Mouse (Mus musculus) heart, embryonic 15.5 days (tissue): ENCODE measurements around the gene Kif1b. TPM values are rescaled to one million over a fixed set of nuclear protein-coding genes. Genes with fewer than 3 reads are reported as not detected.
"Not testable (repeated sequence)": the region's sequence is repeated elsewhere in the genome, so short reads cannot be mapped to it uniquely, and the experiment has no call there.

ENCODE experiments used
- ATAC-seq: fragments of 200-750 bp; cut with Nextera tagmentation; replicated peaks from 2 replicates; pipeline ENCODE4 v1.8.0; 2017; ENCODE audit warnings: low read depth, moderate TSS enrichment; ENCODE audit not compliant: insufficient number of reproducible peaks, insufficient read depth, low FRiP score
- H3K27ac ChIP-seq: fragments of 300-500 bp; sonication (generic); 2 replicates; pipeline ENCODE4 v1.5.1; 2015; ENCODE audit warnings: mild to moderate bottlenecking, inconsistent platforms
- H3K27me3 ChIP-seq: fragments of 300-500 bp; sonication (generic); 2 replicates; pipeline ENCODE4 v1.6.1; 2015; ENCODE audit warnings: inconsistent platforms
- H3K36me3 ChIP-seq: fragments of 300-500 bp; sonication (generic); 2 replicates; pipeline ENCODE4 v1.6.1; 2015; ENCODE audit warnings: mild to moderate bottlenecking, inconsistent platforms
- H3K4me1 ChIP-seq: fragments of 300-500 bp; sonication (generic); replicated peaks from 2 replicates; pipeline ENCODE4 v1.6.1; 2015; ENCODE audit warnings: inconsistent platforms
- H3K4me2 ChIP-seq: fragments of 300-500 bp; sonication (generic); 2 replicates; pipeline ENCODE4 v1.6.1; 2015; ENCODE audit warnings: inconsistent platforms, mild to moderate bottlenecking, moderate library complexity
- H3K4me3 ChIP-seq: fragments of 300-500 bp; sonication (generic); 2 replicates; pipeline ENCODE4 v1.5.1; 2015; ENCODE audit warnings: mild to moderate bottlenecking, inconsistent platforms
- H3K9ac ChIP-seq: fragments of 300-500 bp; sonication (generic); 2 replicates; pipeline ENCODE4 v1.6.1; 2015; ENCODE audit warnings: mild to moderate bottlenecking, inconsistent platforms
- H3K9me3 ChIP-seq: fragments of 300-500 bp; sonication (generic); replicated peaks from 2 replicates; pipeline ENCODE4 v1.6.1; 2016; ENCODE audit warnings: inconsistent platforms
- WGBS: fragments of 180-500 bp; shearing (Covaris S2); methylation state at CpG from one replicate; pipeline ENCODE4 v1.1.7; 2015; ENCODE audit warnings: mixed read lengths; 5-methylcytosine and 5-hydroxymethylcytosine counted together
- polyA plus RNA-seq: library from polyadenylated mRNA; unstranded; fragments of >200 nt; fragmentation: Nextera tagmentation; extraction: Ambion mirVana; gene quantifications from 2 replicates; pipeline ENCODE4 v1.2.1, GENCODE M21; 2015

Kif1b gene
- polyA plus RNA-seq, 1 experiment from 2014 or later: 42.8 TPM

DNA sequence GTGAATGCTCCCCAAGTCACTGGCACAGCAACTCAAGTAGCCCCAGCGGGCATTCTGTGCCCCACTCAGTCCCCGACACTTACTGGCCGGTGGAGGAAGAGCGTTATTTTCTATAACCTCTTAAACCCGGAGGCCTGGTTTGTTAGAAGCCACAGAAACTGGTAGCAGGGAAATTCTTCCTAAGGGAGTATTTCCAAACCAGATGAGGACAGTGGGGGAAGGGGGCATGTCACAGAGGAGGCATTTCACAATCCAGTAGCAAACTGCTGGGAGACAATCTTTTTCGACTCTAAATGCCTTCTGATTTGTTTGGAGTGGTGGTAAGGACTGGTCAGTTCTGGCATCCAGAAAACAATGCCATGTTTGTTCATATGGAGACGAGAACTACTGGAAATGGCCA is 128.3 kb downstream of the Kif1b start:
- Histone ChIP-seq H3K27ac (no peak overlapping the region), H3K36me3 (peaks cover 51% of the 10 kb centered on the region)

GRCm38 (mm10) chr4:149178328-149178727 is 129.2 kb downstream of the Kif1b start:
- H3K4me3 ChIP-seq: no peak overlapping the region
- WGBS: 79% methylated on average over 7 of the region's 7 CpGs
- H3K27me3 ChIP-seq: no peaks in the 10 kb centered on the region
- no peak overlapping the region for H3K9ac ChIP-seq
- 0 out of 2 replicates have a peak, but pooled peaks cover 3% of the 10 kb centered on the region for H3K4me1 ChIP-seq
- no peak for ATAC-seq
- no peaks in the 10 kb centered on the region for H3K9me3 ChIP-seq
- H3K36me3 ChIP-seq: peaks cover 44% of the 10 kb centered on the region
- no peak overlapping the region for H3K27ac ChIP-seq
- H3K4me2 ChIP-seq: no peak overlapping the region

More for the DNA sequence above, 128.3 kb downstream of the Kif1b start:
- Histone ChIP-seq H3K27me3 (no peaks in the 10 kb centered on the region), H3K9me3 (no peaks in the 10 kb centered on the region), H3K4me1 (no peaks in the 10 kb centered on the region), H3K4me2 (no peak overlapping the region), H3K9ac (no peak overlapping the region), H3K4me3 (no peak overlapping the region)
- 74% methylated on average over 7 of the region's 7 CpGs for WGBS
- ATAC-seq: no peak

- H3K36me3 ChIP-seq: peaks cover 31% of the 10 kb centered on the region
Measured at GRCm38 (mm10) chr4:149177046-149177445, 130.4 kb downstream of the Kif1b start.

DNA sequence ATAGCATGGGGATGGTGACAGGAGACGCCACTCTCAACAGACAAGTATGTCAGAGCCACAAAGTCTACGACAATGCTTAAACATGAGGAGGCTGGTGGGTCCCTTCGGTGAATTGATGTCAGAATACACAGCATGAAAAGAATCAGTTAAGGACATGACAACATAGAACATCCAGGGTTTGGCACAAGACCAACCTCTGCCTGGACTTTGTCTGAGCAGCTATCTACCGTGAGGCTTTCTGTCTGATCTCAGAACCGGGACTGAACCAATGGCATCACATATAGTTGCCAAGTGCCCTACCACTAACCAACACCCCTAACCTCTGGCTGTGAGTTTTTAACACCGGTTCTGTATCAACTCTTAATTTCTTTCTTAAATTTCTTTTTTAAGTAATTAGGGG is 130.8 kb downstream of the Kif1b start:
- Histone ChIP-seq H3K4me1 (peaks cover 14% of the 10 kb centered on the region), H3K4me3 (no peak overlapping the region), H3K9ac (no peak overlapping the region), H3K36me3 (peaks cover 27% of the 10 kb centered on the region), H3K27me3 (no peaks in the 10 kb centered on the region), H3K4me2 (no peak overlapping the region), H3K27ac (no peak overlapping the region), H3K9me3 (no peaks in the 10 kb centered on the region)
- WGBS: 71% methylated on average over 6 of the region's 6 CpGs
- no peak for ATAC-seq

More at GRCm38 (mm10) chr4:149177046-149177445, 130.4 kb downstream of the Kif1b start:
- Histone ChIP-seq H3K9me3 (no peaks in the 10 kb centered on the region), H3K27ac (no peak overlapping the region), H3K4me1 (peaks cover 14% of the 10 kb centered on the region), H3K4me3 (no peak overlapping the region), H3K27me3 (no peaks in the 10 kb centered on the region), H3K9ac (no peak overlapping the region), H3K4me2 (no peak overlapping the region)
- ATAC-seq: no peak
- WGBS: 61% methylated on average over 5 of the region's 5 CpGs

GRCm38 (mm10) chr4:149173661-149174060 is 133.8 kb downstream of the Kif1b start:
- 75% methylated on average over 6 of the region's 6 CpGs for WGBS
- no peaks in the 10 kb centered on the region for H3K9me3 ChIP-seq
- no peak for ATAC-seq

GRCm38 (mm10) chr4:149172666-149173065 is 134.8 kb downstream of the Kif1b start:
- H3K27me3 ChIP-seq: no peaks in the 10 kb centered on the region
- H3K9ac ChIP-seq: no peak overlapping the region
- no peaks in the 10 kb centered on the region for H3K36me3 ChIP-seq
- H3K4me2 ChIP-seq: no peak overlapping the region
- peaks cover 17% of the 10 kb centered on the region for H3K4me1 ChIP-seq
- H3K27ac ChIP-seq: peak overlapping the region; percentile 55
- ATAC-seq: peak; percentile 66
- 50% methylated on average over 2 of the region's 2 CpGs for WGBS
- H3K9me3 ChIP-seq: no peaks in the 10 kb centered on the region
- H3K4me3 ChIP-seq: no peak overlapping the region

More at GRCm38 (mm10) chr4:149173661-149174060, 133.8 kb downstream of the Kif1b start:
- Histone ChIP-seq H3K27ac (no peak overlapping the region), H3K4me1 (peaks cover 14% of the 10 kb centered on the region), H3K36me3 (no peaks in the 10 kb centered on the region), H3K9ac (no peak overlapping the region), H3K4me2 (no peak overlapping the region), H3K27me3 (no peaks in the 10 kb centered on the region), H3K4me3 (no peak overlapping the region)

GRCm38 (mm10) chr4:149172083-149172482 is 135.4 kb downstream of the Kif1b start:
- Histone ChIP-seq H3K27me3 (no peaks in the 10 kb centered on the region), H3K9ac (no peak overlapping the region), H3K9me3 (no peaks in the 10 kb centered on the region), H3K27ac (peak overlapping the region; percentile 55), H3K36me3 (no peaks in the 10 kb centered on the region), H3K4me3 (no peak overlapping the region), H3K4me1 (peaks cover 18% of the 10 kb centered on the region), H3K4me2 (no peak overlapping the region)
- ATAC-seq: no peak
- 91% methylated on average over 5 of the region's 5 CpGs for WGBS

DNA sequence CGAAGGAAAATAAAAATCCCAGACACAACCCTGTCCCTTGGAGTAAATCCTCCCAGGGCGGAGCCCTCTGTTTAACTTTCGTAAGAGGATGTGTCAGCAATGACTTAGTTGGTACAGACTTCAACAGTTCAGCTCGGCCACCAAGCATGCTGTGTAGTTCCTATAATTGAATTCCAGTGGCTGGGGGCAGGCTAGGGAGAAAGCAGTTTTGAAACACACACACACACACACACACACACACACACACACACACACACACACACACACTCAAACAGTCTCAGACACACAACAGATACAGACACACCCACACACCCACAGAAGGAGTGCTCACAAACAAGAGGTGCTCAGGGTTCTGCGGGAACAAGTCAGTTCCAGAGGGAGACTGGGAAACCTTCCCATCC is 135.9 kb downstream of the Kif1b start:
- no peaks in the 10 kb centered on the region for H3K36me3 ChIP-seq
- ATAC-seq: no peak
- no peak overlapping the region for H3K4me3 ChIP-seq
- no peak overlapping the region for H3K4me2 ChIP-seq
- H3K4me1 ChIP-seq: peaks cover 18% of the 10 kb centered on the region
- H3K9me3 ChIP-seq: no peaks in the 10 kb centered on the region
- H3K27ac ChIP-seq: no peak overlapping the region
- whole genome bisulfite sequencing: 64% methylated on average over 5 of the region's 5 CpGs
- H3K9ac ChIP-seq: no peak overlapping the region
- no peaks in the 10 kb centered on the region for H3K27me3 ChIP-seq

DNA sequence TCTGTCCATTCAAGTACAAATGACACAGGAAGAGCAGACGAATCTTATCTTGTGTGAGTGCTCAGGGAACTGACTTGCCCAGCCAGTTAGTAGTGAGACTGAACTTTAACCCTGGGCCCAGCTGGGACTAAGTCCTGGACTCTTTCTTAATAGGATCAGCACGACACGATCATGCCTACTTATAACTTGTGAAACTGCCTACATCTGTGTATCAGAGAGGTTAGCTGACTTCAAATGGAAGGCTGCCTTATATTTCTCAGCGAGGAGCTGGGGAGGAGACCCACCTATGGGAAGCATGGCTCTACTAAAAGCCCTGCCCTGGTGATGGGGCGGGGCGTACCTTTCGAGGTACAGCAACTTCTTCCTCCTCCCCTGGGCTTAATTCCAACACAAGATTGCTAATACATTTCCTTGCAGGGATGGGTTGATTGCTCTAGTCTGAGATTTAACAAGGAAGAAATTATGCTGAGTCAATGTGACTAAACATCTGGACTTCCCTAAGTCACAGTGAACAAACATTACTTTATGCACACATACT is 137.0 kb downstream of the Kif1b start:
- no peaks in the 10 kb centered on the region for H3K27me3 ChIP-seq
- H3K27ac ChIP-seq: no peak overlapping the region
- 56% methylated on average over 7 of the region's 7 CpGs for WGBS
- ATAC-seq: no peak
- no peaks in the 10 kb centered on the region for H3K9me3 ChIP-seq
- H3K36me3 ChIP-seq: no peaks in the 10 kb centered on the region
- no peak overlapping the region for H3K4me3 ChIP-seq
- peaks cover 25% of the 10 kb centered on the region for H3K4me1 ChIP-seq
- H3K9ac ChIP-seq: no peak overlapping the region
- H3K4me2 ChIP-seq: no peak overlapping the region

DNA sequence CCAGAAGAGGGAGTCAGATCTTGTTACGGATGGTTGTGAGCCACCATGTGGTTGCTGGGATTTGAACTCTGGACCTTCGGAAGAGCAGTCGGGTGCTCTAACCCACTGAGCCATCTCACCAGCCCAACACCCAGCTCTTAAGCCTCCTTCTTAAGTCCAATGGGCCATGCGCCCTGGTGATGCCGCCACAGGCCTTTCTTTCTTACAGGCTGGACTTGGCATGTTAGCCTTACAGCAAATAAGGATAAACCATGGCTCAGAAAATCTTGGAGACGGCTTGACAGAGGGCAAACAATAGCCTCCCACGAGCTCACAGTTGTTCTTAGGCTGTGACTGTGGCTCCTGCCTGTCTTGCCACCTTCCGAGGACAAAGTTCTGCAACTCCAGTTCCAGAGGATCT is 137.6 kb downstream of the Kif1b start:
- H3K36me3 ChIP-seq, H3K27ac ChIP-seq, H3K9ac ChIP-seq, H3K4me3 ChIP-seq, H3K9me3 ChIP-seq, H3K27me3 ChIP-seq, H3K4me2 ChIP-seq, ATAC-seq: not testable (repeated sequence)
- 79% methylated on average over 7 of the region's 8 CpGs for WGBS
- peaks cover 30% of the 10 kb centered on the region for H3K4me1 ChIP-seq

- peaks cover 30% of the 10 kb centered on the region for H3K4me1 ChIP-seq
- no peaks in the 10 kb centered on the region; the same call in none of the 2 replicates for H3K36me3 ChIP-seq
- 39% methylated on average over 2 of the region's 2 CpGs for WGBS
- peak overlapping the region; percentile 94; the same call in 1 of the 2 replicates for H3K4me3 ChIP-seq
- peak overlapping the region; percentile 93 for H3K4me2 ChIP-seq
- H3K27ac ChIP-seq: no peak overlapping the region
- no peaks in the 10 kb centered on the region for H3K27me3 ChIP-seq
- no peak for ATAC-seq
- no peak overlapping the region for H3K9ac ChIP-seq
- no peaks in the 10 kb centered on the region for H3K9me3 ChIP-seq
Measured at GRCm38 (mm10) chr4:149168016-149168415, 139.5 kb downstream of the Kif1b start.

DNA sequence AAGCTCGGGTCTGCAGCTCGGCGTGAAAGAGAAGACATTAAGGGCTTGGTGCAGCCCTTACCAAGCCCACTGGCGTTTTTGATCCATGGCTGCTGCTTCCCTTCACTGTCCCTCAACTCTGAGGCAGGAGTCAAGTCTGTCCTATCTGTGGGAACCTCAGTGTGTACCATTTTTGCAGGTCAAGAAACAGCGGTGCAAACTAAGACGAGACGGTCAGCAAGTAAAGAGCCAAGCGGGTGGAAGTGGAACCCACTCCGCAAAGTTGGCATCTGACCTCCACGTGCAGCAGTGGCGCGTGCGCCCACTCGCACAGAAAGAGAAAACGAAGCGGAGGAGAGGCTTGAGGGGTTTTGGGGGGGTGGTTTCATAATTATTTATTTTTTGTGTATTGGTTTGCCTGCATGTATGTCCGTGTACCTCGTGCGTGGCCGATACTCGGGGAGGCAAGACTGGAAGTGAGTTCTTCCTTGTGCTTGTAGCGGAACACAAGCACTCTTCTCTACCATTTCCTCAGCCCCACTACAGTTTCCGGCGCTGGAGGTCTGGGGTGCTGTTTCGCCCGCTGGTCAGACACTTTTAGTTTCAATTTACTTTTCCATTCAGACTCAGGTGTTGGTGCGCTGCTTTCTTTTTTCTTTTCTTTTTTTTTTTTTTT is 140.4 kb downstream of the Kif1b start:
- peaks cover 20% of the 10 kb centered on the region for H3K4me1 ChIP-seq
- 1% methylated on average over 27 of the region's 27 CpGs for WGBS

More for the DNA sequence above, 140.4 kb downstream of the Kif1b start:
- peaks cover 5% of the 10 kb centered on the region for H3K36me3 ChIP-seq
- H3K9ac ChIP-seq: peak overlapping the region; percentile 95
- no peaks in the 10 kb centered on the region for H3K9me3 ChIP-seq
- H3K4me3 ChIP-seq: peak overlapping the region; percentile 94
- peak overlapping the region; percentile 93 for H3K4me2 ChIP-seq
- H3K27ac ChIP-seq: peak overlapping the region; percentile 83
- H3K27me3 ChIP-seq: no peaks in the 10 kb centered on the region
- no peak; the same call in none of the 2 replicates for ATAC-seq
